Mouse (Mus musculus) kidney, adult 2 months (tissue): Measurements from ENCODE around the gene Lins1. TPM values are rescaled to one million over a fixed set of nuclear protein-coding genes. Genes with fewer than 3 reads are reported as not detected.

Experiments
- DNase-seq: peaks from one replicate; pipeline ENCODE4 v3.0.0; 2021
- H3K27ac ChIP-seq: fragments of 200-500 bp; 2 replicates; pipeline ENCODE4 v1.5.1; 2012; ENCODE audit warnings: low read depth, low read length, control low read depth, inconsistent platforms; ENCODE audit not compliant: insufficient read depth
- H3K27me3 ChIP-seq: fragments of 200-500 bp; replicated peaks from 2 replicates; pipeline ENCODE4 v1.6.1; 2012; ENCODE audit warnings: mild to moderate bottlenecking, moderate library complexity, low read length, inconsistent platforms; ENCODE audit not compliant: control insufficient read depth, insufficient read depth
- H3K36me3 ChIP-seq: fragments of 200-500 bp; 2 replicates; pipeline ENCODE4 v1.6.1; 2012; ENCODE audit warnings: mild to moderate bottlenecking, moderate library complexity, low read length, inconsistent platforms; ENCODE audit not compliant: control insufficient read depth, insufficient read depth
- H3K4me1 ChIP-seq: fragments of 200-500 bp; 2 replicates; pipeline ENCODE4 v1.6.1; 2011; ENCODE audit warnings: low read length; ENCODE audit not compliant: control insufficient read depth, insufficient read depth
- H3K4me3 ChIP-seq: fragments of 200-500 bp; 2 replicates; pipeline ENCODE4 v1.5.1; 2011; ENCODE audit warnings: mild to moderate bottlenecking, low read depth, low read length, control low read depth; ENCODE audit not compliant: insufficient read depth
- CTCF ChIP-seq: fragments of 200-500 bp; conservative IDR thresholded peaks from 2 replicates; pipeline ENCODE4 v1.5.1; 2011; ENCODE audit warnings: low read depth, mild to moderate bottlenecking, control low read depth, low read length, moderate library complexity, mixed read lengths; ENCODE audit not compliant: insufficient read depth, insufficient read length
- POLR2A ChIP-seq: fragments of 200-500 bp; IDR thresholded peaks from one replicate; pipeline ENCODE4 v1.6.1; 2011; ENCODE audit warnings: low read depth, low read length, control low read depth
- WGBS: fragments of 180-500 bp; shearing (Covaris S2); methylation state at CpG from one replicate; pipeline ENCODE4 v1.1.7; 2018; 5-methylcytosine and 5-hydroxymethylcytosine counted together
- polyA plus RNA-seq: library from polyadenylated mRNA; depleted of rRNA; stranded (reverse); fragments of >200 nt; gene quantifications from 2 replicates; pipeline ENCODE4 v1.2.3, GENCODE M21; 2012; rRNA removed

Gene Lins1
- polyA plus RNA-seq, 1 experiment = 4.8 TPM

- H3K27me3 ChIP-seq = no peaks in the 10 kb centered on the region
- TF ChIP-seq CTCF (no peak), POLR2A (no peak)
- H3K4me1 ChIP-seq = no peaks in the 10 kb centered on the region
- 73% methylated on average over 9 of the region's 9 CpGs for WGBS
- no peak within 1 kb of the TSS for H3K27ac ChIP-seq
- no peak within 1 kb of the TSS for H3K4me3 ChIP-seq
- no peak for DNase-seq
- no peaks in the 10 kb centered on the region for H3K36me3 ChIP-seq
Measured at GRCm38 (mm10) chr7:66743377-66743781, 53.7 kb downstream of the Lins1 start, which contains the start of gene Cers3. Gene Cers3, plus strand, starts transcription at chr7:66743504.

GRCm38 (mm10) chr7:66746972-66747371, 57.3 kb downstream of the Lins1 start:
- Histone ChIP-seq H3K27ac (no peak overlapping the region), H3K36me3 (no peaks in the 10 kb centered on the region), H3K4me3 (no peak overlapping the region), H3K4me1 (no peaks in the 10 kb centered on the region), H3K27me3 (no peaks in the 10 kb centered on the region)
- DNase-seq = no peak
- no peak for TF ChIP-seq CTCF
- 82% methylated on average over 7 of the region's 7 CpGs for WGBS

GRCm38 (mm10) chr7:66749998-66750397, 60.3 kb downstream of the Lins1 start:
- 65% methylated on average over 1 of the region's 1 CpGs for WGBS
- Histone ChIP-seq H3K36me3 (no peaks in the 10 kb centered on the region), H3K27me3 (no peaks in the 10 kb centered on the region), H3K4me1 (no peaks in the 10 kb centered on the region), H3K27ac (no peak overlapping the region), H3K4me3 (no peak overlapping the region)
- TF ChIP-seq CTCF (no peak), POLR2A (no peak)
- no peak for DNase-seq

GRCm38 (mm10) chr7:66753816-66754215, 64.1 kb downstream of the Lins1 start:
- WGBS = 84% methylated on average over 8 of the region's 8 CpGs
- Histone ChIP-seq H3K27me3 (no peaks in the 10 kb centered on the region), H3K4me3 (no peak overlapping the region), H3K4me1 (no peaks in the 10 kb centered on the region), H3K36me3 (no peaks in the 10 kb centered on the region), H3K27ac (no peak overlapping the region)
- no peak for DNase-seq
- TF ChIP-seq CTCF (no peak), POLR2A (no peak)

- no peak for TF ChIP-seq CTCF
- Histone ChIP-seq H3K27ac (no peak overlapping the region), H3K4me3 (no peak overlapping the region), H3K27me3 (no peaks in the 10 kb centered on the region), H3K4me1 (no peaks in the 10 kb centered on the region), H3K36me3 (no peaks in the 10 kb centered on the region)
- DNase-seq = no peak
- WGBS = 79% methylated on average over 7 of the region's 7 CpGs
Measured at GRCm38 (mm10) chr7:66755611-66756010, 65.9 kb downstream of the Lins1 start.

Other genes starting within 250 kb of the Lins1 start
- gene Asb7, start 293 bp upstream of the Lins1 start, polyA plus RNA-seq = 4.2 and 4.9 TPM in 2 replicates
- 0.20 and 0.27 TPM in 2 replicates for gene Cers3, start 53.6 kb downstream of the Lins1 start, polyA plus RNA-seq
- 0.17 and 0.41 TPM in 2 replicates for gene Adamts17, start 149.8 kb downstream of the Lins1 start, polyA plus RNA-seq